Mouse (Mus musculus): ENCODE measurements around the gene Smcp.

DNA sequence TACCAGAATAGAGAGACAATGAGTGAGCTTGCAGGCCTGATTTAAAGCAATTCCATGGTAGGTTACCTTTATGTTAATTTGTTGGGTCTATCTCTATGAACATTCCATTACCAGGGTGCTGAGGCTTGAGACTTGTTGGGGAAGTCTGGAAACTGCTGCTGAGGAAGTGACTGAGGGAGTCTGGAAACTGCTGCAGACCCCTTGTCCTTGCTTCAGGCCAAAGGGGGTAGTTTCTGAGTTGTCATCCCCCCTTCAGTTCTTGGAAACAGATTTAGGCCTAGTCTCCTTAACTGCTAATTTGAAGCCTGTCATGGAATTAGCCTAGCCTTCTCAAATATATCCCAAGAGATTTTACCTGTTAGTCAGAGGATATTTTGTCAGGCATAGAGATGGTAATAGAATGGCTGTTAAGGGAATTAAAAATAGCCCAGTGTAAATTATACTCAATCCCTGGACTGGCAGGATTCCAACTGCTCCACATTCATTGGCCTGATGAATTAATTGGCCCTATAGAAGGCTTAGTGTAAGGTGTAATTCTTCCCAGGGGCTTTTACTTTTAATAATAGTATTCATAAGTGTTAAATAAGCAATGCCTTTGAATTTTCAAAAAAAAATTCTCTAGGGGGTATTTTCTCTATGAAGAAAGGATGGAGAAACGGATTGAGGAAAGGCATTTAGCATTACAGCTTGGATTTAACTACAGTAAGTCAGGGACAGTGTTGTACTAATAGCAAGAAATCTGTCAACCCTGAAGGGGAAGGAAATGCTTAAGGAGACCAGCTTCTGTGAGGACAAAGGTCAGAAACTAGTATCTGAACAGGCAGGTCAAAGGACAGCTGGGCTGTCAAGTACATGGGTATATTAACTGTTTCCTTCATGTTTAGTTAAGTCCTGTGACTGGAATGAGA is 49.2 kb upstream of the Smcp start:
- TF ChIP-seq POLR2A (IDR thresholded peaks at IDR 0.05; ENCODE audit: low read depth, low read length): no peak
- TF ChIP-seq CTCF (conservative IDR thresholded peaks at IDR 0.05; ENCODE audit: insufficient read depth, insufficient read length, low read depth, low read length): no peak
